Mouse (Mus musculus): ENCODE data around the gene Cul7. TPM values are rescaled to one million over a fixed set of nuclear protein-coding genes. Genes with fewer than 3 reads are reported as not detected.

Gene Cul7
- total and polyA plus RNA-seq, 2 experiments from 2014 or later = 20.6 to 95.5 TPM

- peak within 1 kb of the TSS; percentile 97 for H3K9ac ChIP-seq (replicated peaks; ENCODE audit: low read depth, low read length)
- H3K4me2 ChIP-seq (ENCODE audit: low read depth, low read length) = peak within 1 kb of the TSS; percentile 100
- peak; percentile 93 for ATAC-seq (ENCODE audit: insufficient read depth, low read depth)
- peak within 1 kb of the TSS; percentile 86 for H3K27ac ChIP-seq (ENCODE audit: low read depth)
- H3K36me3 ChIP-seq (replicated peaks; ENCODE audit: control insufficient read depth, insufficient read depth, low read length) = peaks cover 12% of the 10 kb centered on the region; the same call in 1 of the 2 replicates
- peak; percentile 91 for DNase-seq (ENCODE audit: low spot score)
- H3K4me3 ChIP-seq (ENCODE audit: low read depth, low read length) = peak within 1 kb of the TSS; percentile 100
- TF ChIP-seq CTCF (IDR thresholded peaks at IDR 0.05; ENCODE audit: low read depth) = peak; percentile 13; the same call in 1 of the 2 replicates
- TF ChIP-seq EP300 (IDR thresholded peaks at IDR 0.05; ENCODE audit: low read depth) = peak; percentile 68; the same call in 1 of the 2 replicates
- WGBS = 8% methylated on average over 36 of the region's 36 CpGs
- peaks cover 12% of the 10 kb centered on the region; the same call in 1 of the 2 replicates for H3K4me1 ChIP-seq (ENCODE audit: control insufficient read depth, insufficient read depth)
- no peaks in the 10 kb centered on the region for H3K27me3 ChIP-seq (ENCODE audit: control insufficient read depth, insufficient read depth, low read length)
- H3K9me3 ChIP-seq (replicated peaks; ENCODE audit: control insufficient read depth, low read length) = no peaks in the 10 kb centered on the region
Observed at GRCm38 (mm10) chr17:46710959-46711597, 60.9 kb downstream of the Cul7 start, which contains the start of gene Pex6. Gene Pex6 (plus strand): TSS chr17:46711463.

- Histone ChIP-seq H3K27me3 (ENCODE audit: control insufficient read depth, insufficient read depth, low read length) (no peaks in the 10 kb centered on the region), H3K4me1 (ENCODE audit: control insufficient read depth, insufficient read depth) (peaks cover 12% of the 10 kb centered on the region; the same call in 1 of the 2 replicates), H3K9ac (replicated peaks; ENCODE audit: low read depth, low read length) (peak overlapping the region; percentile 97), H3K27ac (ENCODE audit: low read depth) (peak overlapping the region; percentile 86), H3K36me3 (replicated peaks; ENCODE audit: control insufficient read depth, insufficient read depth, low read length) (peaks cover 12% of the 10 kb centered on the region; the same call in 1 of the 2 replicates), H3K4me2 (ENCODE audit: low read depth, low read length) (peak overlapping the region; percentile 100), H3K9me3 (replicated peaks; ENCODE audit: control insufficient read depth, low read length) (no peaks in the 10 kb centered on the region), H3K4me3 (ENCODE audit: low read depth, low read length) (peak overlapping the region; percentile 100)
- no peak for TF ChIP-seq EP300 (IDR thresholded peaks at IDR 0.05; ENCODE audit: low read depth)
- 0% methylated on average over 74 of the region's 76 CpGs for WGBS
- peak; percentile 39 for DNase-seq (ENCODE audit: low spot score)
- peak; percentile 58 for ATAC-seq (ENCODE audit: insufficient read depth, low read depth)
Observed at GRCm38 (mm10) chr17:46711612-46712271, 61.6 kb downstream of the Cul7 start.

GRCm38 (mm10) chr17:46712442-46712841 lies 62.3 kb downstream of the Cul7 start:
- peak overlapping the region; percentile 100 for H3K4me2 ChIP-seq (ENCODE audit: low read depth, low read length)
- H3K27ac ChIP-seq (ENCODE audit: low read depth) = 0 out of 2 replicates have a peak overlapping the region, but pooled peaks have one; percentile 86
- peak overlapping the region; percentile 100 for H3K4me3 ChIP-seq (ENCODE audit: low read depth, low read length)
- H3K9ac ChIP-seq (replicated peaks; ENCODE audit: low read depth, low read length) = peak overlapping the region; percentile 97
- TF ChIP-seq CTCF (IDR thresholded peaks at IDR 0.05; ENCODE audit: low read depth) = no peak
- no peak for TF ChIP-seq EP300 (IDR thresholded peaks at IDR 0.05; ENCODE audit: low read depth)
- no peaks in the 10 kb centered on the region for H3K27me3 ChIP-seq (ENCODE audit: control insufficient read depth, insufficient read depth, low read length)
- ATAC-seq (ENCODE audit: insufficient read depth, low read depth) = no peak
- DNase-seq (ENCODE audit: low spot score) = no peak
- H3K36me3 ChIP-seq (replicated peaks; ENCODE audit: control insufficient read depth, insufficient read depth, low read length) = peaks cover 12% of the 10 kb centered on the region; the same call in 1 of the 2 replicates
- H3K9me3 ChIP-seq (replicated peaks; ENCODE audit: control insufficient read depth, low read length) = no peaks in the 10 kb centered on the region
- H3K4me1 ChIP-seq (ENCODE audit: control insufficient read depth, insufficient read depth) = peaks cover 12% of the 10 kb centered on the region; the same call in 1 of the 2 replicates
- WGBS = 41% methylated on average over 7 of the region's 7 CpGs

- Histone ChIP-seq H3K27me3 (ENCODE audit: control insufficient read depth, insufficient read depth, low read length) (no peaks in the 10 kb centered on the region), H3K36me3 (replicated peaks; ENCODE audit: control insufficient read depth, insufficient read depth, low read length) (peaks cover 12% of the 10 kb centered on the region; the same call in 1 of the 2 replicates), H3K4me2 (ENCODE audit: low read depth, low read length) (no peak overlapping the region), H3K4me1 (ENCODE audit: control insufficient read depth, insufficient read depth) (peaks cover 12% of the 10 kb centered on the region; the same call in 1 of the 2 replicates), H3K27ac (ENCODE audit: low read depth) (no peak overlapping the region), H3K9me3 (replicated peaks; ENCODE audit: control insufficient read depth, low read length) (no peaks in the 10 kb centered on the region), H3K4me3 (ENCODE audit: low read depth, low read length) (no peak overlapping the region), H3K9ac (replicated peaks; ENCODE audit: low read depth, low read length) (no peak overlapping the region)
- 83% methylated on average over 9 of the region's 9 CpGs for WGBS
- DNase-seq (ENCODE audit: low spot score) (no peak), ATAC-seq (ENCODE audit: insufficient read depth, low read depth) (no peak)
- TF ChIP-seq CTCF (IDR thresholded peaks at IDR 0.05; ENCODE audit: low read depth) (no peak), EP300 (IDR thresholded peaks at IDR 0.05; ENCODE audit: low read depth) (no peak)
Observed at GRCm38 (mm10) chr17:46713849-46714248, 63.7 kb downstream of the Cul7 start.

Other genes with a start within 250 kb of the Cul7 start
- gene Crip3, start 221.4 kb upstream of the Cul7 start, total RNA-seq (2014; rRNA removed; ENCODE audit: low replicate concordance) = 1.5 TPM in 1 of 2 replicates, not detected in the other
- 0.48 and 1.00 TPM in 2 replicates for gene Crip3, start 221.4 kb upstream of the Cul7 start, polyA plus RNA-seq (2015; fragmentation: Nextera tagmentation; extraction: Ambion mirVana)
- gene Slc22a7, start 211.9 kb upstream of the Cul7 start, total RNA-seq (2014; rRNA removed; ENCODE audit: low replicate concordance) = not detected in 2 replicates
- not detected in 2 replicates for gene Slc22a7, start 211.9 kb upstream of the Cul7 start, polyA plus RNA-seq (2015; fragmentation: Nextera tagmentation; extraction: Ambion mirVana)
- gene Ttbk1, start 162.7 kb upstream of the Cul7 start, total RNA-seq (2014; rRNA removed; ENCODE audit: low replicate concordance) = 0.31 and 0.80 TPM in 2 replicates
- 0.04 TPM in 2 replicates for gene Ttbk1, start 162.7 kb upstream of the Cul7 start, polyA plus RNA-seq (2015; fragmentation: Nextera tagmentation; extraction: Ambion mirVana)
- gene Dnph1, start 153.6 kb upstream of the Cul7 start, total RNA-seq (2014; rRNA removed; ENCODE audit: low replicate concordance) = 7.0 and 16.0 TPM in 2 replicates
- gene Dnph1, start 153.6 kb upstream of the Cul7 start, polyA plus RNA-seq (2015; fragmentation: Nextera tagmentation; extraction: Ambion mirVana) = 9.1 and 10.0 TPM in 2 replicates
- gene Cul9, start 103.9 kb upstream of the Cul7 start, total RNA-seq (2014; rRNA removed; ENCODE audit: low replicate concordance) = 12.7 and 20.3 TPM in 2 replicates
- 4.9 and 6.1 TPM in 2 replicates for gene Cul9, start 103.9 kb upstream of the Cul7 start, polyA plus RNA-seq (2015; fragmentation: Nextera tagmentation; extraction: Ambion mirVana)
- gene Srf, start 94.2 kb upstream of the Cul7 start, total RNA-seq (2014; rRNA removed; ENCODE audit: low replicate concordance) = 192 and 271 TPM in 2 replicates
- 6.4 and 8.8 TPM in 2 replicates for gene Srf, start 94.2 kb upstream of the Cul7 start, polyA plus RNA-seq (2015; fragmentation: Nextera tagmentation; extraction: Ambion mirVana)
- gene Ptk7, start 20.8 kb upstream of the Cul7 start, total RNA-seq (2014; rRNA removed; ENCODE audit: low replicate concordance) = 57.9 and 70.4 TPM in 2 replicates
- 16.9 and 17.2 TPM in 2 replicates for gene Ptk7, start 20.8 kb upstream of the Cul7 start, polyA plus RNA-seq (2015; fragmentation: Nextera tagmentation; extraction: Ambion mirVana)
- 26.2 and 29.0 TPM in 2 replicates for gene Klc4, start 4.3 kb upstream of the Cul7 start, total RNA-seq (2014; rRNA removed; ENCODE audit: low replicate concordance)
- 25.1 and 28.8 TPM in 2 replicates for gene Klc4, start 4.3 kb upstream of the Cul7 start, polyA plus RNA-seq (2015; fragmentation: Nextera tagmentation; extraction: Ambion mirVana)
- 96.7 and 116 TPM in 2 replicates for gene Mrpl2, start 4.1 kb upstream of the Cul7 start, total RNA-seq (2014; rRNA removed; ENCODE audit: low replicate concordance)
- gene Mrpl2, start 4.1 kb upstream of the Cul7 start, polyA plus RNA-seq (2015; fragmentation: Nextera tagmentation; extraction: Ambion mirVana) = 152 and 158 TPM in 2 replicates
- gene Rrp36, start 24.0 kb downstream of the Cul7 start, total RNA-seq (2014; rRNA removed; ENCODE audit: low replicate concordance) = 15.5 and 18.8 TPM in 2 replicates
- gene Rrp36, start 24.0 kb downstream of the Cul7 start, polyA plus RNA-seq (2015; fragmentation: Nextera tagmentation; extraction: Ambion mirVana) = 26.6 and 29.7 TPM in 2 replicates
- 40.2 and 44.0 TPM in 2 replicates for gene Mea1, start 28.5 kb downstream of the Cul7 start, total RNA-seq (2014; rRNA removed; ENCODE audit: low replicate concordance)
- 101 and 114 TPM in 2 replicates for gene Mea1, start 28.5 kb downstream of the Cul7 start, polyA plus RNA-seq (2015; fragmentation: Nextera tagmentation; extraction: Ambion mirVana)
- gene Klhdc3, start 30.6 kb downstream of the Cul7 start, total RNA-seq (2014; rRNA removed; ENCODE audit: low replicate concordance) = 117 and 133 TPM in 2 replicates
- 175 and 178 TPM in 2 replicates for gene Klhdc3, start 30.6 kb downstream of the Cul7 start, polyA plus RNA-seq (2015; fragmentation: Nextera tagmentation; extraction: Ambion mirVana)
- gene Ppp2r5d, start 54.8 kb downstream of the Cul7 start, total RNA-seq (2014; rRNA removed; ENCODE audit: low replicate concordance) = 46.3 and 46.6 TPM in 2 replicates
- gene Ppp2r5d, start 54.8 kb downstream of the Cul7 start, polyA plus RNA-seq (2015; fragmentation: Nextera tagmentation; extraction: Ambion mirVana) = 25.2 and 27.1 TPM in 2 replicates
- 22.2 and 22.7 TPM in 2 replicates for gene Pex6, start 61.1 kb downstream of the Cul7 start, total RNA-seq (2014; rRNA removed; ENCODE audit: low replicate concordance)
- gene Pex6, start 61.1 kb downstream of the Cul7 start, polyA plus RNA-seq (2015; fragmentation: Nextera tagmentation; extraction: Ambion mirVana) = 6.5 and 8.8 TPM in 2 replicates
- gene Gnmt, start 78.8 kb downstream of the Cul7 start, total RNA-seq (2014; rRNA removed; ENCODE audit: low replicate concordance) = 1.1 and 2.7 TPM in 2 replicates
- gene Gnmt, start 78.8 kb downstream of the Cul7 start, polyA plus RNA-seq (2015; fragmentation: Nextera tagmentation; extraction: Ambion mirVana) = 2.4 and 2.8 TPM in 2 replicates
- gene Cnpy3, start 101.9 kb downstream of the Cul7 start, total RNA-seq (2014; rRNA removed; ENCODE audit: low replicate concordance) = 37.9 and 44.5 TPM in 2 replicates
- 27.7 and 29.0 TPM in 2 replicates for gene Cnpy3, start 101.9 kb downstream of the Cul7 start, polyA plus RNA-seq (2015; fragmentation: Nextera tagmentation; extraction: Ambion mirVana)
- gene Ptcra, start 113.4 kb downstream of the Cul7 start, total RNA-seq (2014; rRNA removed; ENCODE audit: low replicate concordance) = 0.27 TPM in 1 of 2 replicates, not detected in the other
- gene Ptcra, start 113.4 kb downstream of the Cul7 start, polyA plus RNA-seq (2015; fragmentation: Nextera tagmentation; extraction: Ambion mirVana) = not detected in 2 replicates
- 75.6 and 80.4 TPM in 2 replicates for gene 2310039H08Rik, start 122.3 kb downstream of the Cul7 start, total RNA-seq (2014; rRNA removed; ENCODE audit: low replicate concordance)
- 74.9 and 76.4 TPM in 2 replicates for gene 2310039H08Rik, start 122.3 kb downstream of the Cul7 start, polyA plus RNA-seq (2015; fragmentation: Nextera tagmentation; extraction: Ambion mirVana)
- gene Rpl7l1, start 132.3 kb downstream of the Cul7 start, total RNA-seq (2014; rRNA removed; ENCODE audit: low replicate concordance) = 34.6 and 44.3 TPM in 2 replicates
- 72.9 and 77.7 TPM in 2 replicates for gene Rpl7l1, start 132.3 kb downstream of the Cul7 start, polyA plus RNA-seq (2015; fragmentation: Nextera tagmentation; extraction: Ambion mirVana)
- gene Bicral, start 208.1 kb downstream of the Cul7 start, total RNA-seq (2014; rRNA removed; ENCODE audit: low replicate concordance) = 3.6 and 17.2 TPM in 2 replicates
- 1.8 and 2.3 TPM in 2 replicates for gene Bicral, start 208.1 kb downstream of the Cul7 start, polyA plus RNA-seq (2015; fragmentation: Nextera tagmentation; extraction: Ambion mirVana)
- 37.8 and 44.8 TPM in 2 replicates for gene Tbcc, start 240.3 kb downstream of the Cul7 start, total RNA-seq (2014; rRNA removed; ENCODE audit: low replicate concordance)
- gene Tbcc, start 240.3 kb downstream of the Cul7 start, polyA plus RNA-seq (2015; fragmentation: Nextera tagmentation; extraction: Ambion mirVana) = 43.6 and 43.7 TPM in 2 replicates

Measured in heart, postnatal 0 days (tissue).